Mouse (Mus musculus) heart, embryonic 10.5 days (tissue): ENCODE data around the gene Alg12. TPM values are rescaled to one million over a fixed set of nuclear protein-coding genes. Genes with fewer than 3 reads are reported as not detected.
A peak's percentile ranks its signal among the peaks of the same experiment; 100 is the strongest.

Source experiments
- DNase-seq: peaks from one replicate; pipeline ENCODE4 v3.0.0-alpha.2; 2017; ENCODE audit warnings: low spot score
- H3K27ac ChIP-seq: fragments of 300-500 bp; sonication (generic); 2 replicates; pipeline ENCODE4 v1.5.1; 2016; ENCODE audit warnings: mild to moderate bottlenecking
- H3K27me3 ChIP-seq: fragments of 300-500 bp; sonication (generic); 2 replicates; pipeline ENCODE4 v1.6.1; 2016; ENCODE audit warnings: mild to moderate bottlenecking; ENCODE audit not compliant: poor library complexity, insufficient read depth, severe bottlenecking
- H3K36me3 ChIP-seq: fragments of 300-500 bp; sonication (generic); 2 replicates; pipeline ENCODE4 v1.6.1; 2016; ENCODE audit warnings: mild to moderate bottlenecking, moderate library complexity
- H3K4me1 ChIP-seq: fragments of 300-500 bp; sonication (generic); 2 replicates; pipeline ENCODE4 v1.6.1; 2016; ENCODE audit warnings: mild to moderate bottlenecking
- H3K4me3 ChIP-seq: fragments of 300-500 bp; sonication (generic); 2 replicates; pipeline ENCODE4 v1.5.1; 2016; ENCODE audit warnings: mild to moderate bottlenecking, moderate library complexity
- H3K9me3 ChIP-seq: fragments of 300-500 bp; sonication (generic); 2 replicates; pipeline ENCODE4 v1.6.1; 2016; ENCODE audit warnings: mild to moderate bottlenecking, moderate library complexity
- WGBS: fragments of 180-500 bp; shearing (Covaris S2); methylation state at CpG from one replicate; pipeline ENCODE4 v1.1.7; 2016; 5-methylcytosine and 5-hydroxymethylcytosine counted together
- polyA plus RNA-seq: library from polyadenylated mRNA; unstranded; fragments of >200 nt; fragmentation: Nextera tagmentation; extraction: Ambion mirVana; gene quantifications from 2 replicates; pipeline ENCODE4 v1.2.1, GENCODE M21; 2016

Gene Alg12
- polyA plus RNA-seq, 1 experiment from 2014 or later = 15.2 TPM

DNA sequence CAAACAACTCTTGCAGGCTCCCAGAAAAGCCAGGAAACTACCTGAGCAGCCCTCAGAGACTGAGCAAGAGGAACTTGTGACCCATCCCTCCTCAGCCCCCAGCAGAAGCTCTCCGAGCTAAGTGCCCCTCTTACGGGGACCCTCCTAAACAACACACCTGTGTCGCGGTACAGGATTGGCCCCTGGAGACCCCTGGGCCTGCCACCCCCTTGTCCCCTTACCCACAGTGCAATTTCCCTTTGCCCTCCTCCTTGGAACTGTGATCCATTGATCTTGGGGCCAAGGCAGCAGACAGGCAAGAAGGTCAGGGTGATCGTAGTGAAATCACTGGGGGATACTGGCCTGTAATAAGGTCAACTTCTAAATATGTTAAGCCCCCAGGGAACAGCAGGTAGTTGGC lies 17.5 kb upstream of the Alg12 start:
- Histone ChIP-seq H3K9me3 (no peaks in the 10 kb centered on the region), H3K36me3 (no peaks in the 10 kb centered on the region), H3K4me3 (peak overlapping the region; percentile 69), H3K4me1 (peaks cover 67% of the 10 kb centered on the region), H3K27ac (peak overlapping the region; percentile 92), H3K27me3 (no peaks in the 10 kb centered on the region)
- DNase-seq = no peak
- 76% methylated on average over 5 of the region's 5 CpGs for WGBS

- WGBS = 77% methylated on average over 6 of the region's 6 CpGs
- Histone ChIP-seq H3K27me3 (no peaks in the 10 kb centered on the region), H3K9me3 (no peaks in the 10 kb centered on the region), H3K4me1 (peaks cover 67% of the 10 kb centered on the region), H3K27ac (peak overlapping the region; percentile 92; the same call in 1 of the 2 replicates), H3K36me3 (no peaks in the 10 kb centered on the region), H3K4me3 (peak overlapping the region; percentile 69; the same call in 1 of the 2 replicates)
- DNase-seq = no peak
Observed at GRCm38 (mm10) chr15:88836031-88836430, 16.9 kb upstream of the Alg12 start.

- Histone ChIP-seq H3K4me3 (no peak overlapping the region), H3K27me3 (no peaks in the 10 kb centered on the region), H3K36me3 (no peaks in the 10 kb centered on the region), H3K4me1 (peaks cover 67% of the 10 kb centered on the region), H3K9me3 (no peaks in the 10 kb centered on the region), H3K27ac (peak overlapping the region; percentile 66)
- no peak for DNase-seq
- 82% methylated on average over 9 of the region's 9 CpGs for WGBS
Observed at GRCm38 (mm10) chr15:88832536-88832935, 13.4 kb upstream of the Alg12 start.

DNA sequence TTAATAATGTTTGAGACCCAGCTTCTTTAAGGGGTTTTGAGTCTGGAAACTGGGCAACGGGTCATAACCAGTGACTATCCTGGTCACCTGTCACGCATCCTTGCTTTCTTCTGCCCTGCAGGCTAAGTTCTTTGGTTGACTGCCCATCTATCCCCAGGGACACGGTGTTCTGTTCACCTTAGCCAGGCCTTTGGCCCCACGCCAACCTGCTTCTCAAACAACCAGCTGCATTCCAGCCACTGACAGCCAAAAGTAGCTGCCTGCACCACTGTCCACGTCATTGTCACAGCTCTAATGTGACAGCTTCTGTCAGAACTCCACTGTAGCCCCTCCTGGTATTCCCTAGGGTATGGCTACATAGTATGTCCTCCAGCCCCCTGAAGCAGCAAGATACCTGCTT lies 12.4 kb upstream of the Alg12 start:
- 45% methylated on average over 5 of the region's 5 CpGs for WGBS
- DNase-seq = peak; percentile 84
- H3K4me3 ChIP-seq = no peak overlapping the region
- peak overlapping the region; percentile 66 for H3K27ac ChIP-seq
- no peaks in the 10 kb centered on the region for H3K27me3 ChIP-seq
- H3K9me3 ChIP-seq = no peaks in the 10 kb centered on the region
- H3K4me1 ChIP-seq = peaks cover 56% of the 10 kb centered on the region
- H3K36me3 ChIP-seq = peaks cover 7% of the 10 kb centered on the region; the same call in 1 of the 2 replicates

DNA sequence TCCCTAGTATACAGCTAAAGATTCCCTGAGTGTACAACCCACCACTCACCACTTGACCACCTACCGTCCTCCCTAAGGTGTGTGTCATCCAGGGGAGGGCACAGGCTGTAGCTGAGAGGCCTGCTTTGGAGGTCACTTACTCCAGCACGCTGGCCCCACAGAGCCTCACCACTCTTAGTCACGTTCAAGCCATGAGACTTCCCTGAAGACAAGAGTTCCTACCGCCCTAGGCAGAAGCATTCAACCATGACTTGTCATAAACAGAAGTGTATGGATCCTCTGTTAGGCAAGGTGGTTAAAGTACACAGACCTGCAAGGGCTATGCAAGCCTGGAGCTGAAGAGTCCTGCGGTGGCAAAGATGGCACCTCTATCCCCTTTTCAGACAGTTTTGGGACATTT lies 11.6 kb upstream of the Alg12 start:
- no peak overlapping the region for H3K4me3 ChIP-seq
- peaks cover 15% of the 10 kb centered on the region for H3K36me3 ChIP-seq
- H3K4me1 ChIP-seq = peaks cover 50% of the 10 kb centered on the region
- H3K27me3 ChIP-seq = no peaks in the 10 kb centered on the region
- H3K27ac ChIP-seq = peak overlapping the region; percentile 39
- no peak for DNase-seq
- 79% methylated on average over 5 of the region's 5 CpGs for WGBS
- no peaks in the 10 kb centered on the region for H3K9me3 ChIP-seq

DNA sequence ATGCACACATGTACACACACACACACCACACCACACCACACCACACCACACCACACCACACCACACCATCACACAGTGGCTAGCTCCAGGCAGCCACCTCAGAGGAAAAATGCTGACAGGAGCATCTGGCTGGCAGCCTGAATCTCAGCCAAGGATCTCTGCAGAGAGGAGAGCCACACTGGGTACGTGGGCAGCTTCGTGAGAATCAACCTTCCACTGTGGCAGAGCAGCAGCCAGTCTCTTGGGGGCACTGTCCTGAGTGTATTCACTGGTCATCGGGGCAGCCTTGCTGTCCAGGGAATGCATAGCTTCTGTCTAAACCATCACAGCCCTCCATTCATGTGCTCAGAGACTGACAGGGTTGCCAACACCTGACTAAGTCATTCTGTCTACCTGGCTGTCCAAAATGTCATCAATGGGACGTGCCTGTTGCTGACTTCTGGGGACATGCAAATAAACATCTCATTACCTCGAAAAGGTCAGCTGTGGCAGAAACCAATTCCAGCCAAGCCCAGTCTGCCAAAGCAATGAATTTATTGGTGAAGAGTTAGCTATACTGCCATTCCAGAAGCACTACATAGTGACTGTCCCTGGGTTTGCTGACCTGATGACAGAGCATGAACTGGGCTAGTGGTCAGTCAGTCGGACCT lies 10.8 kb upstream of the Alg12 start:
- 70% methylated on average over 6 of the region's 6 CpGs for WGBS
- Histone ChIP-seq H3K36me3 (peaks cover 22% of the 10 kb centered on the region), H3K27ac (0 out of 2 replicates have a peak overlapping the region, but pooled peaks have one; percentile 1), H3K27me3 (no peaks in the 10 kb centered on the region), H3K4me1 (peaks cover 50% of the 10 kb centered on the region), H3K9me3 (no peaks in the 10 kb centered on the region), H3K4me3 (no peak overlapping the region)
- no peak for DNase-seq

DNA sequence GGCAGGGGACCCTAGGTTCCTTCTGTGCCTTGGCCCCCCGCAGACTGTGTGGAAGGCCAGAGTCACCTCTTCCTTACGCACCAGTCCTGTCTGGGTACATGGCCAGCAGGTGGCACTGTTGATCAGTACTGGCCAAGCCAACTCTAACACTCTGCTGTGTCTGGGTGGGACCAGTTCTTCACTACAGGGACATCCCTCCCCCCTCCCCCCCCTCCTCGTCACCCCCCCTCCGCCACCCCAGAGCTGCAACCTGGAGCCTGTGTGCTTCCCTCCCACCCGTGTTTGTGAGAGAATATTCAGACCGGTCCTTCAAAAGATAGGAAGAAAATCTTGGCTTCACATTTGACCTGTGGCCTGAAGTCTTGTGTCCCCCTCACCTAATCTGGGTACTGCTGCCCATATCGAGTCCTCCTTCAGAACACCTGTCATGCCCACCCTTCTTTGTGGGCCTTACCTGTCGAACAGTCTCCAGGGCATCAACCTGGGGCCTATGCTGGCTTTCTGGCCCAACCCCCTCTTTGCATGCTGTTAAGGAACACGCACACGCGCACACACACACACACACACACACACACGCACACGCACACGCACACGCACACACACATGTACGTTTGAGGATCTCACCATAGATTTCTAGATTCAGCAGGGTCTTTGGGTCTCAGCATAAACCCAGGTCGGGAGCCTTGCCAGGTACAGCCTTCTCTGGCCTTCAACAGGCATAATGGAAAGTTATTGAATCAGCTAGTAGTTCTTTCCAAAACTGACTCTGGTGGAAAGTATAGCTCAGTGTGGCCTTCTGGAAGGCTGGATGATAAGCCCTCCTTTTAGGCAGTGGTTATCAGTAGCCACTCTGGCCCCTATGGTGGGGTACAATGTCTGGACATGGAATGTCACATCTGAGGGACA lies 9.9 kb upstream of the Alg12 start:
- DNase-seq = peak; percentile 93
- Histone ChIP-seq H3K27me3 (no peaks in the 10 kb centered on the region), H3K27ac (0 out of 2 replicates have a peak overlapping the region, but pooled peaks have one; percentile 1), H3K4me3 (no peak overlapping the region), H3K4me1 (peaks cover 50% of the 10 kb centered on the region), H3K9me3 (no peaks in the 10 kb centered on the region), H3K36me3 (peaks cover 31% of the 10 kb centered on the region)
- WGBS = 48% methylated on average over 17 of the region's 17 CpGs

GRCm38 (mm10) chr15:88827991-88828799 lies 9.1 kb upstream of the Alg12 start:
- H3K27ac ChIP-seq = no peak overlapping the region
- no peak overlapping the region for H3K4me3 ChIP-seq
- H3K36me3 ChIP-seq = peaks cover 40% of the 10 kb centered on the region
- H3K4me1 ChIP-seq = peaks cover 50% of the 10 kb centered on the region
- DNase-seq = peak; percentile 90
- 24% methylated on average over 9 of the region's 9 CpGs for WGBS
- H3K27me3 ChIP-seq = no peaks in the 10 kb centered on the region
- H3K9me3 ChIP-seq = no peaks in the 10 kb centered on the region

GRCm38 (mm10) chr15:88827466-88827865 lies 8.3 kb upstream of the Alg12 start:
- Histone ChIP-seq H3K9me3 (no peaks in the 10 kb centered on the region), H3K27me3 (no peaks in the 10 kb centered on the region), H3K36me3 (peaks cover 47% of the 10 kb centered on the region), H3K4me3 (no peak overlapping the region), H3K27ac (no peak overlapping the region), H3K4me1 (peaks cover 45% of the 10 kb centered on the region)
- 88% methylated on average over 6 of the region's 6 CpGs for WGBS
- no peak for DNase-seq

DNA sequence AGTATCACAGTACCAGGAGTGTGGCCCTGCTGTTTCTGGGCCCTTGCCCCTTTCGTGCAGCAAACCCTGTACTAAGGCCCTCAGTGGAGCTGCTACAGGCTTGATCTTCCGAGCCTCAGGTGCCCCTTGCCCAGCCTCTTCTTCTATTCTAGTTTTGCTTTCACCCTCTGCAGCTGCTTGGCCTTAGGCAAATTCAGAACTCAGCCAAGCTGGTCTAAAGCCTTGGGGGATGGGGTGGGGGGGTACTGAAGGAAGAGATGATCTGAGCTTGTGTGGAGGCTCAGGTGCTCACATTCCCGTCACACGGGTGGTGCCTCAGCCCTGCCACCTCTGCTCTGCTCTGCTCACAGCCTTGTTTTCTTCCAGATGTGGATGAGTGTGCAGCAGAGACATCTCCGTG lies 4.3 kb upstream of the Alg12 start:
- H3K36me3 ChIP-seq = peaks cover 63% of the 10 kb centered on the region
- no peak for DNase-seq

DNA sequence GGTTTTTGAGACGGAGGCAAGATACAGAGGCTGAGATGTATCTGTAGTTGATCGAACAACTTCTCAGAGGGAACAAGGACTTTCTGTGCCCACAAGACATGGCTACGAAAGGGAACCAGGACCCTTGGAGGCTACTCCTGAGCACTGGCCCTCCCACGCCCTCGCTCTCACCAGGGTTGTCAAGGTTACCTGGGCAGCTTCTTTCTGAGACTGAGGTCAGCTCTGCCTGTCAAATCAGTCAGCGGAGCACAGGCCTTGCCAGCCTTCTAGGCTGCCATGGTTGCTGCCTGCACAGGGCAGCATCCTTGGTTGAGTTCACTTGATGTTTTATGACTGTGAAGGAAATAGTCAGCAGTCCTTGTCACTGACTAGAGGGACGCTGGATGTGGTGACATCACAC lies 3.4 kb upstream of the Alg12 start:
- Histone ChIP-seq H3K36me3 (peaks cover 64% of the 10 kb centered on the region), H3K4me3 (no peak overlapping the region)
- 92% methylated on average over 7 of the region's 7 CpGs for WGBS

More for the DNA sequence above, 4.3 kb upstream of the Alg12 start:
- H3K27me3 ChIP-seq = no peaks in the 10 kb centered on the region
- H3K27ac ChIP-seq = no peak overlapping the region
- H3K9me3 ChIP-seq = no peaks in the 10 kb centered on the region
- 89% methylated on average over 5 of the region's 5 CpGs for WGBS
- H3K4me1 ChIP-seq = peaks cover 30% of the 10 kb centered on the region
- H3K4me3 ChIP-seq = no peak overlapping the region

DNA sequence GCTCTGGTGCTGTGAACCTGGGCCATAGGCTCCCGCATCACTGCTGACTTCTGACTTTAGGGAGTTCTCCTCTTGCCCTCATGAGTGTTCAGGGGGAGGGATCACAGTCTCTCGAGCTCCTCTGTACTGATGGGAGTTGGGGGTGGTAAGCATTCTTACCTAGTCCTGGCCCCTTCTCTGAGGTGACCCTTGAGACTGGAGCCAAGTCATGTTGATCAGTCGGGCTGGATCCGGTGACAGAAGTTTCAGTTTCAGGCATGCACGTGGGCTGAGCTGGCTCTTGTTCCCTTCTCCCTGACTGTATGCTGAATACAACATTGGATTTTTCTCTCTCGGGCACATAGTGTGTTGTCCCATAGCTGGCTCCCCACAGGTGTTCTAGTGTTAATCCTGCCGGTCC lies 2.3 kb upstream of the Alg12 start:
- 86% methylated on average over 7 of the region's 7 CpGs for WGBS
- Histone ChIP-seq H3K27me3 (no peaks in the 10 kb centered on the region), H3K9me3 (no peaks in the 10 kb centered on the region), H3K36me3 (peaks cover 65% of the 10 kb centered on the region), H3K4me3 (0 out of 2 replicates have a peak overlapping the region, but pooled peaks have one; percentile 5), H3K27ac (no peak overlapping the region), H3K4me1 (peaks cover 28% of the 10 kb centered on the region)
- DNase-seq = no peak

More for the DNA sequence above, 3.4 kb upstream of the Alg12 start:
- H3K9me3 ChIP-seq = no peaks in the 10 kb centered on the region
- no peak overlapping the region for H3K27ac ChIP-seq
- peaks cover 28% of the 10 kb centered on the region for H3K4me1 ChIP-seq
- H3K27me3 ChIP-seq = no peaks in the 10 kb centered on the region
- DNase-seq = no peak
